Mouse (Mus musculus) intestine, embryonic 16.5 days (tissue): ENCODE results near the gene Ncoa1. TPM values are rescaled to one million over a fixed set of nuclear protein-coding genes. Genes with fewer than 3 reads are reported as not detected.

Experiments used
- ATAC-seq: fragments of 200-750 bp; cut with Nextera tagmentation; 2 replicates; pipeline ENCODE4 v1.8.0; 2017; ENCODE audit warnings: moderate TSS enrichment, moderate library complexity
- H3K27ac ChIP-seq: fragments of 300-500 bp; sonication (generic); 2 replicates; pipeline ENCODE4 v1.5.1; 2014; ENCODE audit warnings: mild to moderate bottlenecking, low read length
- H3K27me3 ChIP-seq: fragments of 300-500 bp; sonication (generic); replicated peaks from 2 replicates; pipeline ENCODE4 v1.6.1; 2014; ENCODE audit warnings: low read length, control low read depth, mixed read lengths; ENCODE audit not compliant: control insufficient read depth, insufficient read depth
- H3K36me3 ChIP-seq: fragments of 300-500 bp; sonication (generic); 2 replicates; pipeline ENCODE4 v1.6.1; 2014; ENCODE audit warnings: low read length, control low read depth; ENCODE audit not compliant: control insufficient read depth, insufficient read depth
- H3K4me1 ChIP-seq: fragments of 300-500 bp; sonication (generic); 2 replicates; pipeline ENCODE4 v1.6.1; 2014; ENCODE audit warnings: low read length, control low read depth, mixed read lengths; ENCODE audit not compliant: control insufficient read depth, insufficient read depth
- H3K4me2 ChIP-seq: fragments of 300-500 bp; sonication (generic); 2 replicates; pipeline ENCODE4 v1.6.1; 2014; ENCODE audit warnings: low read depth, low read length, control low read depth
- H3K4me3 ChIP-seq: fragments of 300-500 bp; sonication (generic); 2 replicates; pipeline ENCODE4 v1.5.1; 2014; ENCODE audit warnings: mild to moderate bottlenecking, low read length
- H3K9ac ChIP-seq: fragments of 300-500 bp; sonication (generic); 2 replicates; pipeline ENCODE4 v1.6.1; 2014; ENCODE audit warnings: low read depth, low read length
- H3K9me3 ChIP-seq: fragments of 300-500 bp; sonication (generic); 2 replicates; pipeline ENCODE4 v1.6.1; 2016; ENCODE audit warnings: low read length, control low read depth; ENCODE audit not compliant: control insufficient read depth
- WGBS: fragments of 180-500 bp; shearing (Covaris S2); extraction: QIAGEN DNeasy Blood & Tissue Kit; methylation state at CpG from one replicate; pipeline ENCODE4 v1.1.7; 2014; 5-methylcytosine and 5-hydroxymethylcytosine counted together
- polyA plus RNA-seq: library from polyadenylated mRNA; unstranded; fragments of >200 nt; fragmentation: Nextera tagmentation; extraction: Ambion mirVana; gene quantifications from 2 replicates; pipeline ENCODE4 v1.2.1, GENCODE M21; 2015

Gene Ncoa1
- polyA plus RNA-seq, 1 experiment from 2014 or later, result 4.7 TPM

DNA sequence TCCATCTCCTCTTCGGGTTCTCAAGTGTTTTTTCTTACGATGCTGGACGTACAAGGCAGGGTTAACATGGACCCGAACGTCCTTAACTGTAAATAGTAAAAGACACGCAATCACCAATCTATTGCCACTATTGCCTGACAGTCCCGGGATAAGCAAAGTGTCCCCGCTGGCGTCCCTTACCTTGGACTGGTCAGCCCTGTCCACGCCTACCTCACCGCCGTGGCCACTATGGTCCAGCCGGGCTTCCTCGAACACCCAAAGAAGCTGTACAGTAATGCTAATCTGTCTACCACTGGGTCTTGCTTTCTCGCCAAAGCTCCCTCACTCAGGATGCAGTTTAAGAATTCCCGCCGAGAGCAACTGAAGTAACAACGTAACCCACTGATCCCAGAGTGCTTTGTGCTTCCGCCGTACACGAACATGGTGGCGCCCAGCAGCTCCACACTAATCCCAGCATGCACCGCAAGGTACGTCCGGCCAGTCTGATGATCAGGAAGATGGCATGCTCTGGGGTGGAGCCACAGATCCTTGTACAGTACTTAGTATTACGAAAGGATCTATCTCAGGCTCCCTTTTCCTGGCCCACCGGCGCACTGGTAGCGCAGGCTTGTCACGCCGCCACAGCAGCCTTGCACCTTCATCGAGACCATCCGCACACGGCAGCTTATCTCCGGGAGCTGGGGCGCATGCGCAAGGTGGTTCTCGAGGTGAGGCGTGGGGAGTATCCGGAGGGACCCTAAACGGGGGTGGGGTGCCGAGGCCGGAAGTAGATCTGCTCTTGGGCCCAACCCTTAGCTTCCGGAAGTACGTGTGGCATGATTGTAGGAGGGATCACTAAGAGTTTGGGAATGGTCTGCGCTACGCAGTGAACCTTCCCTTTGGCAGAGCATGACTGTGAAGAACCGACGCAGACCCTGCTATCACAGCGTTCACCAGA, 243.1 kb downstream of the Ncoa1 start, which contains the start of the genes Ptrhd1 and Cenpo:
Gene Ptrhd1 (plus strand): TSS at position 456 of the 937 bp plus-strand sequence.
Gene Cenpo (minus strand): TSS at position 723 of the 937 bp plus-strand sequence.
- peak within 1 kb of the TSS; percentile 68 for H3K4me2 ChIP-seq
- no peaks in the 10 kb centered on the region for H3K36me3 ChIP-seq
- no peaks in the 10 kb centered on the region for H3K9me3 ChIP-seq
- peaks cover 5% of the 10 kb centered on the region for H3K4me1 ChIP-seq
- H3K27me3 ChIP-seq, result no peaks in the 10 kb centered on the region
- H3K9ac ChIP-seq, result peak within 1 kb of the TSS; percentile 78
- peak within 1 kb of the TSS; percentile 96 for H3K27ac ChIP-seq
- ATAC-seq, result peak; percentile 99
- peak within 1 kb of the TSS; percentile 73 for H3K4me3 ChIP-seq
- under 1% methylated on average over 50 of the region's 50 CpGs for WGBS

- H3K4me2 ChIP-seq, result peak overlapping the region; percentile 68
- ATAC-seq, result no peak
- WGBS, result 35% methylated on average over 4 of the region's 4 CpGs
- peak overlapping the region; percentile 73 for H3K4me3 ChIP-seq
- peaks cover 5% of the 10 kb centered on the region for H3K4me1 ChIP-seq
- H3K36me3 ChIP-seq, result no peaks in the 10 kb centered on the region
- H3K27ac ChIP-seq, result no peak overlapping the region
- no peaks in the 10 kb centered on the region for H3K27me3 ChIP-seq
- no peaks in the 10 kb centered on the region for H3K9me3 ChIP-seq
- H3K9ac ChIP-seq, result peak overlapping the region; percentile 23
Observed at GRCm38 (mm10) chr12:4232777-4233176, 244.2 kb downstream of the Ncoa1 start.

DNA sequence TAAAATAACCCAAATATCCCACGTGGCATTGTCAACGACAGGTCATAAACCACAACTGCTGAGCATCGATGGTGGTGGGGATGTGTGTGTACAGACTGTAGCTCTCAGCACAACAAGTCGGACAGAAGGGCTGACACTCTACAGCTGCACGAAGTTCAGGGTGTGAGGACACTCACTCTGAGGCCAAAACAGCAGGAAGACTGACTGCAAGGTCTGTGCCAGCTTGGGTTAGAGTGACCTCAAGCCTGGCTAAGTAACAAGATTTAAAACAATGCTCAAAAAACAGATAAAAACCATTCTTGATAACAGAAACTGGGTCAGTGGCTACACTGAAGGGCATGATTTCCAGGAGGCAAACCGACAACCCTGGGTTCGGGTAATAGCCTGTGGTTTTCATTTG, 246.8 kb downstream of the Ncoa1 start:
- no peaks in the 10 kb centered on the region for H3K27me3 ChIP-seq
- peaks cover 4% of the 10 kb centered on the region; the same call in 1 of the 2 replicates for H3K36me3 ChIP-seq
- no peak overlapping the region for H3K4me3 ChIP-seq
- no peak overlapping the region for H3K4me2 ChIP-seq
- no peak overlapping the region for H3K27ac ChIP-seq
- H3K9ac ChIP-seq, result no peak overlapping the region
- no peak for ATAC-seq
- WGBS, result 86% methylated on average over 7 of the region's 7 CpGs
- H3K4me1 ChIP-seq, result peaks cover 5% of the 10 kb centered on the region
- no peaks in the 10 kb centered on the region for H3K9me3 ChIP-seq

GRCm38 (mm10) chr12:4212908-4213307, 264.1 kb downstream of the Ncoa1 start:
- H3K4me2 ChIP-seq, result no peak overlapping the region
- H3K9me3 ChIP-seq, result no peaks in the 10 kb centered on the region
- peak; percentile 61 for ATAC-seq
- no peak overlapping the region for H3K9ac ChIP-seq
- no peaks in the 10 kb centered on the region for H3K4me1 ChIP-seq
- WGBS, result 60% methylated on average over 8 of the region's 8 CpGs
- no peaks in the 10 kb centered on the region for H3K27me3 ChIP-seq
- H3K27ac ChIP-seq, result no peak overlapping the region
- no peak overlapping the region for H3K4me3 ChIP-seq
- H3K36me3 ChIP-seq, result peaks cover 10% of the 10 kb centered on the region

- Histone ChIP-seq H3K9ac (no peak overlapping the region), H3K4me3 (no peak overlapping the region), H3K4me2 (no peak overlapping the region), H3K27me3 (no peaks in the 10 kb centered on the region), H3K4me1 (no peaks in the 10 kb centered on the region), H3K27ac (no peak overlapping the region), H3K9me3 (no peaks in the 10 kb centered on the region), H3K36me3 (peaks cover 10% of the 10 kb centered on the region)
- WGBS, result 81% methylated on average over 9 of the region's 9 CpGs
- no peak for ATAC-seq
Observed at GRCm38 (mm10) chr12:4211174-4211573, 265.8 kb downstream of the Ncoa1 start.

DNA sequence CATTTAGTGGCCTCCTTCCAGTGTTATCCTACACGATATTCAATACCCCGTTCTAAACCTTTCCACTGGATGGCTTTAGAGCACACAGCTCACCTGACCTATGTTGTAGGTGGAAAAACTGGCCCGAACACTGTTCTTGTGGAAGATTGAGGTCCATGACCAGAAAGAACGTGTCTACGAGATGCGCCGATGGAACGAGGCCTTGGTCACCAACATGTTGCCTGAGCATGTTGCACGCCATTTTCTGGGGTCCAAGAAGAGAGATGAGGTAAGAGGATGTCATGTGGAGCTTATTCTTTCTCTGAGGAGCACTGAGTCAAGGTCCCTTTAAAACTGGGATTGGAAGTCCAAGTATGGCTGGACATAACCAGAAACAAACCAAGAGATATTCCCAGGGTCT, 267.8 kb downstream of the Ncoa1 start:
- 96% methylated on average over 9 of the region's 9 CpGs for WGBS
- no peak for ATAC-seq
- H3K9me3 ChIP-seq, result no peaks in the 10 kb centered on the region
- H3K4me3 ChIP-seq, result no peak overlapping the region
- H3K9ac ChIP-seq, result no peak overlapping the region
- peaks cover 9% of the 10 kb centered on the region for H3K36me3 ChIP-seq
- H3K4me2 ChIP-seq, result no peak overlapping the region
- no peak overlapping the region for H3K27ac ChIP-seq
- H3K27me3 ChIP-seq, result no peaks in the 10 kb centered on the region
- no peaks in the 10 kb centered on the region for H3K4me1 ChIP-seq

- no peak overlapping the region for H3K4me3 ChIP-seq
Observed at GRCm38 (mm10) chr12:4208405-4209133, 268.4 kb downstream of the Ncoa1 start.

DNA sequence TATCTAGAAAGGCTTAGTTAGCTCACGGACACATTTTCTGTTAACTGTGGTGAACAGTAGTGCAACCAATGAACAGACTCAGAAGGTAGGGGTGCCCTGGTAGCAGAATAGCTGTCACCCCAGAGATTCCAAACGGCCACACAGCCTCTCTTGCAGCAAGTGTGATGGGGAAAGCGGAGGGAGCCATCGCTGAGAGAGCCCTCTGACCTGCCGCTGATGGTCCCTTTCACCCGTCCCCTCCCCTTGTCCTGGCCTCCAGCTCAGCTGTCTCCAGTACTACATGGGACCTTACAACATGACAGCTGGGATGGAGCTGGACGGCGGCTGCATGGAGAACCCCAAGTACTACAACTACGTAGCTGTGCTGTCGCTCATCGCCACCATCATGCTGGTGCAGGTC, 270.9 kb downstream of the Ncoa1 start:
- Histone ChIP-seq H3K4me3 (no peak overlapping the region), H3K4me2 (no peak overlapping the region), H3K27ac (no peak overlapping the region), H3K27me3 (no peaks in the 10 kb centered on the region), H3K4me1 (no peaks in the 10 kb centered on the region), H3K9me3 (no peaks in the 10 kb centered on the region), H3K36me3 (0 out of 2 replicates have a peak, but pooled peaks cover 3% of the 10 kb centered on the region), H3K9ac (no peak overlapping the region)
- ATAC-seq, result no peak
- WGBS, result 95% methylated on average over 11 of the region's 11 CpGs

More at GRCm38 (mm10) chr12:4208405-4209133, 268.4 kb downstream of the Ncoa1 start:
- Histone ChIP-seq H3K4me2 (no peak overlapping the region), H3K27me3 (no peaks in the 10 kb centered on the region), H3K9me3 (no peaks in the 10 kb centered on the region), H3K4me1 (no peaks in the 10 kb centered on the region), H3K36me3 (0 out of 2 replicates have a peak, but pooled peaks cover 5% of the 10 kb centered on the region), H3K27ac (no peak overlapping the region), H3K9ac (no peak overlapping the region)
- peak; percentile 40; the same call in 1 of the 2 replicates for ATAC-seq
- WGBS, result 79% methylated on average over 15 of the region's 15 CpGs

- WGBS, result 88% methylated on average over 4 of the region's 4 CpGs
Observed at GRCm38 (mm10) chr12:4202206-4202605, 274.8 kb downstream of the Ncoa1 start.

More at GRCm38 (mm10) chr12:4202206-4202605, 274.8 kb downstream of the Ncoa1 start:
- ATAC-seq, result no peak
- Histone ChIP-seq H3K4me2 (no peak overlapping the region), H3K36me3 (0 out of 2 replicates have a peak, but pooled peaks cover 3% of the 10 kb centered on the region), H3K4me3 (no peak overlapping the region), H3K9me3 (no peaks in the 10 kb centered on the region), H3K27me3 (no peaks in the 10 kb centered on the region), H3K27ac (no peak overlapping the region), H3K9ac (no peak overlapping the region), H3K4me1 (no peaks in the 10 kb centered on the region)
